Mouse (Mus musculus) ES-E14 (cell line): ENCODE measurements around the gene Eif2ak2.

Experiments
- CHD2 ChIP-seq: IDR thresholded peaks from 2 replicates; pipeline ENCODE4 v1.6.1; 2014; ENCODE audit warnings: mild to moderate bottlenecking, low read depth, low read length, inconsistent platforms
- HCFC1 ChIP-seq: IDR thresholded peaks from 2 replicates; pipeline ENCODE4 v1.6.1; 2012; ENCODE audit warnings: low read length, inconsistent platforms, borderline replicate concordance; ENCODE audit not compliant: insufficient read depth
- MAFK ChIP-seq: IDR thresholded peaks from 2 replicates; pipeline ENCODE4 v1.6.1; 2014; ENCODE audit warnings: mild to moderate bottlenecking, low read depth, low read length, inconsistent platforms; ENCODE audit not compliant: insufficient read depth
- ZC3H11A ChIP-seq: IDR thresholded peaks from 2 replicates; pipeline ENCODE4 v1.6.1; 2012; ENCODE audit warnings: low read depth, mild to moderate bottlenecking, inconsistent platforms, low read length, borderline replicate concordance

GRCm38 (mm10) chr17:78903158-78903557 lies 20.8 kb upstream of the Eif2ak2 start:
- no peak for TF ChIP-seq HCFC1
- TF ChIP-seq CHD2: no peak
- TF ChIP-seq ZC3H11A: no peak
- no peak for TF ChIP-seq MAFK
